Mouse (Mus musculus) CH12.LX (cell line): ENCODE measurements around the gene Msi2. TPM values are rescaled to one million over a fixed set of nuclear protein-coding genes. Genes with fewer than 3 reads are reported as not detected.

Source experiments
- DNase-seq: peaks from one replicate; pipeline ENCODE4 v3.0.0-alpha.2; 2013; ENCODE audit errors: extremely low read depth
- H3K27ac ChIP-seq: 2 replicates; pipeline ENCODE4 v1.5.1; 2012; ENCODE audit warnings: low read depth, mild to moderate bottlenecking, control low read depth, moderate library complexity; ENCODE audit not compliant: insufficient read depth
- H3K27me3 ChIP-seq: replicated peaks from 2 replicates; pipeline ENCODE3; 2012; ENCODE audit warnings: inconsistent platforms
- H3K36me3 ChIP-seq, 2 experiments: replicated peaks in 1 of 2; 2 replicates each; pipeline versions ENCODE3 to v1.6.1; 2012; ENCODE audit warnings: inconsistent platforms in 1 of 2, low read length in 1 of 2, mild to moderate bottlenecking in 1 of 2, mixed read lengths in 1 of 2, moderate library complexity in 1 of 2; ENCODE audit not compliant: control insufficient read depth in 1 of 2, insufficient read depth in 1 of 2
- H3K4me1 ChIP-seq, 2 experiments: 2 replicates each; pipeline ENCODE4 v1.6.1; 2012; ENCODE audit warnings: inconsistent platforms in 1 of 2, moderate library complexity in 1 of 2; ENCODE audit not compliant: insufficient read depth in 2 of 2, control insufficient read depth in 1 of 2
- H3K4me2 ChIP-seq: 2 replicates; pipeline ENCODE4 v1.6.1; 2012; ENCODE audit warnings: low read depth, mild to moderate bottlenecking, control low read depth; ENCODE audit not compliant: poor library complexity, insufficient read depth, severe bottlenecking
- H3K4me3 ChIP-seq, 3 experiments: fragments of 150-350 bp in 1 of 3; sonication (generic) in 1 of 3; replicated peaks in 1 of 3; 2 replicates each; pipeline versions ENCODE3 to v1.5.1; 2011 to 2012; ENCODE audit warnings: low read depth in 2 of 3, low read length in 2 of 3, mild to moderate bottlenecking in 2 of 3, moderate library complexity in 2 of 3, control low read depth in 1 of 3, improper control_type of control experiment in 1 of 3, inconsistent platforms in 1 of 3, mixed read lengths in 1 of 3; ENCODE audit not compliant: poor library complexity in 1 of 3
- H3K79me2 ChIP-seq: replicated peaks from 2 replicates; pipeline ENCODE4 v1.6.1; 2012; ENCODE audit warnings: mild to moderate bottlenecking, moderate library complexity; ENCODE audit not compliant: control insufficient read depth, poor library complexity, insufficient read depth, severe bottlenecking; ENCODE audit errors: extremely low read depth
- H3K9ac ChIP-seq: 2 replicates; pipeline ENCODE4 v1.6.1; 2012; ENCODE audit warnings: low read depth, mild to moderate bottlenecking, control low read depth, moderate library complexity; ENCODE audit not compliant: insufficient read depth
- H3K9me3 ChIP-seq: replicated peaks from 2 replicates; pipeline ENCODE3; 2012; ENCODE audit warnings: low read length, inconsistent platforms, mixed read lengths
- BHLHE40 ChIP-seq: IDR thresholded peaks from 2 replicates; pipeline ENCODE4 v1.6.1; 2011; ENCODE audit warnings: mild to moderate bottlenecking, low read depth, low read length, improper control_type of control experiment
- CHD2 ChIP-seq: IDR thresholded peaks from 2 replicates; pipeline ENCODE4 v1.6.1; 2011; ENCODE audit warnings: low read length, improper control_type of control experiment
- CTCF ChIP-seq, 2 experiments: IDR thresholded peaks in 1 of 2; conservative IDR thresholded peaks in 1 of 2; 2 replicates each; pipeline ENCODE4 v1.5.1; 2011 to 2012; ENCODE audit warnings: low read depth in 2 of 2, low read length in 2 of 2, improper control_type of control experiment in 1 of 2, inconsistent platforms in 1 of 2, mild to moderate bottlenecking in 1 of 2, moderate library complexity in 1 of 2
- ELF1 ChIP-seq: IDR thresholded peaks from 2 replicates; pipeline ENCODE4 v1.6.1; 2014; ENCODE audit warnings: low read depth, mild to moderate bottlenecking, inconsistent platforms, low read length, improper control_type of control experiment
- EP300 ChIP-seq: IDR thresholded peaks from 2 replicates; pipeline ENCODE4 v1.6.1; 2011; ENCODE audit warnings: low read length, improper control_type of control experiment
- ETS1 ChIP-seq: conservative IDR thresholded peaks from 2 replicates; pipeline ENCODE4 v1.6.1; 2012; ENCODE audit warnings: low read depth, mild to moderate bottlenecking, inconsistent platforms, low read length, improper control_type of control experiment, moderate library complexity
- GABPA ChIP-seq: IDR thresholded peaks from 2 replicates; pipeline ENCODE4 v1.6.1; 2012; ENCODE audit warnings: low read depth, low read length, improper control_type of control experiment, inconsistent platforms; ENCODE audit not compliant: insufficient replicate concordance
- IRF4 ChIP-seq: IDR thresholded peaks from 2 replicates; pipeline ENCODE4 v1.6.1; 2014; ENCODE audit warnings: low read depth, mild to moderate bottlenecking, inconsistent platforms, low read length, improper control_type of control experiment
- JUN ChIP-seq: IDR thresholded peaks from 2 replicates; pipeline ENCODE4 v1.6.1; 2011; ENCODE audit warnings: low read depth, mild to moderate bottlenecking, low read length, improper control_type of control experiment, moderate library complexity; ENCODE audit not compliant: insufficient read depth
- JUND ChIP-seq: conservative IDR thresholded peaks from 2 replicates; pipeline ENCODE4 v1.6.1; 2011; ENCODE audit warnings: low read depth, low read length, improper control_type of control experiment
- KAT2A ChIP-seq: IDR thresholded peaks from 2 replicates; pipeline ENCODE4 v1.6.1; 2012; ENCODE audit warnings: low read length, improper control_type of control experiment, inconsistent platforms; ENCODE audit not compliant: insufficient replicate concordance
- MAX ChIP-seq: IDR thresholded peaks from 2 replicates; pipeline ENCODE4 v1.6.1; 2011; ENCODE audit warnings: low read length, improper control_type of control experiment
- MAZ ChIP-seq: IDR thresholded peaks from 2 replicates; pipeline ENCODE4 v1.6.1; 2012; ENCODE audit warnings: low read depth, mild to moderate bottlenecking, inconsistent platforms, low read length, improper control_type of control experiment, moderate library complexity
- MEF2A ChIP-seq: IDR thresholded peaks from 2 replicates; pipeline ENCODE4 v1.6.1; 2014; ENCODE audit warnings: low read depth, mild to moderate bottlenecking, inconsistent platforms, low read length, improper control_type of control experiment, borderline replicate concordance
- MXI1 ChIP-seq: IDR thresholded peaks from 2 replicates; pipeline ENCODE4 v1.6.1; 2011; ENCODE audit warnings: mild to moderate bottlenecking, low read depth, low read length, improper control_type of control experiment
- MYC ChIP-seq: IDR thresholded peaks from 2 replicates; pipeline ENCODE4 v1.6.1; 2011; ENCODE audit warnings: low read depth, mild to moderate bottlenecking, improper control_type of control experiment, low read length
- NELFE ChIP-seq: IDR thresholded peaks from 2 replicates; pipeline ENCODE4 v1.6.1; 2011; ENCODE audit warnings: low read depth, low read length, improper control_type of control experiment
- NRF1 ChIP-seq: IDR thresholded peaks from 2 replicates; pipeline ENCODE4 v1.6.1; 2014; ENCODE audit warnings: low read depth, mild to moderate bottlenecking, inconsistent platforms, low read length, improper control_type of control experiment, moderate library complexity
- PAX5 ChIP-seq: IDR thresholded peaks from 2 replicates; pipeline ENCODE4 v1.6.1; 2012; ENCODE audit warnings: low read length, inconsistent platforms, mixed read lengths
- RAD21 ChIP-seq: IDR thresholded peaks from 2 replicates; pipeline ENCODE4 v1.6.1; 2011; ENCODE audit warnings: low read depth, mild to moderate bottlenecking, low read length, improper control_type of control experiment, moderate library complexity
- RCOR1 ChIP-seq: conservative IDR thresholded peaks from 2 replicates; pipeline ENCODE4 v1.6.1; 2012; ENCODE audit warnings: low read depth, mild to moderate bottlenecking, inconsistent platforms, low read length, improper control_type of control experiment
- TCF12 ChIP-seq: IDR thresholded peaks from 2 replicates; pipeline ENCODE4 v1.6.1; 2014; ENCODE audit warnings: low read depth, mild to moderate bottlenecking, inconsistent platforms, low read length, improper control_type of control experiment
- USF1 ChIP-seq: IDR thresholded peaks from 2 replicates; pipeline ENCODE4 v1.6.1; 2014; ENCODE audit warnings: low read depth, mild to moderate bottlenecking, inconsistent platforms, low read length, improper control_type of control experiment
- ZC3H11A ChIP-seq: IDR thresholded peaks from 2 replicates; pipeline ENCODE4 v1.6.1; 2012; ENCODE audit warnings: low read depth, mild to moderate bottlenecking, inconsistent platforms, low read length, improper control_type of control experiment
- dilution Hi-C: fragments of 300-500 bp; cut with MboI; formaldehyde crosslinking; loops from 2 replicates; pipeline ENCODE4 v1.14.3; 2020; ENCODE audit warnings: low sequenced_read_pairs; ENCODE audit not compliant: extremely low pct_unique_long_range_greater_than_20kb, extremely low pct_ligation_motif_present
- in situ Hi-C: fragments of 300-500 bp; cut with MboI; formaldehyde crosslinking; loops from 3 replicates; pipeline ENCODE4 v1.14.3; 2019; ENCODE audit warnings: low sequenced_read_pairs, low pct_ligation_motif_present, low pct_unique_long_range_greater_than_20kb, mixed read lengths
- polyA plus RNA-seq: library from polyadenylated mRNA; unstranded; fragments of >175 nt; gene quantifications from 2 replicates; pipeline ENCODE4 v1.2.1, GENCODE M21; 2012; ENCODE audit warnings: low read depth; ENCODE audit not compliant: insufficient read length
- total RNA-seq, 2 experiments: library from RNA; depleted of rRNA; stranded (reverse); fragments of 300-350 nt in 1 of 2; fragments of >200 nt in 1 of 2; gene quantifications; 2 replicates each; pipeline ENCODE4 v1.2.3; 2012 to 2014

Msi2 gene
- total and polyA plus RNA-seq, 3 experiments = 40.3 to 73.1 (median 52.6) TPM

GRCm38 (mm10) chr11:88481092-88481601 is 237.2 kb downstream of the Msi2 start:
- no peak overlapping the region for H3K27ac ChIP-seq
- no peaks in the 10 kb centered on the region for H3K27me3 ChIP-seq
- no peak for DNase-seq
- dilution Hi-C loops = no loop called here
- peaks cover 33 to 84% of the 10 kb centered on the region in 2 experiments for H3K4me1 ChIP-seq
- no peak overlapping the region for H3K9ac ChIP-seq
- H3K9me3 ChIP-seq = no peaks in the 10 kb centered on the region
- in situ Hi-C loops = no loop called here
- no peak overlapping the region for H3K4me3 ChIP-seq
- no peak overlapping the region for H3K4me2 ChIP-seq
- peaks cover 9 to 48% of the 10 kb centered on the region in 2 experiments for H3K36me3 ChIP-seq
- TF ChIP-seq RCOR1 (no peak), JUND (no peak)
- no peaks in the 10 kb centered on the region for H3K79me2 ChIP-seq

GRCm38 (mm10) chr11:88479498-88479897 is 238.8 kb downstream of the Msi2 start:
- H3K9ac ChIP-seq = no peak overlapping the region
- no peak overlapping the region for H3K4me2 ChIP-seq
- H3K27ac ChIP-seq = no peak overlapping the region
- H3K9me3 ChIP-seq = no peaks in the 10 kb centered on the region
- peaks cover 16 to 63% of the 10 kb centered on the region in 2 experiments for H3K36me3 ChIP-seq
- peaks cover 28 to 71% of the 10 kb centered on the region in 2 experiments for H3K4me1 ChIP-seq
- H3K27me3 ChIP-seq = no peaks in the 10 kb centered on the region
- dilution Hi-C loops = no loop called here
- no peak overlapping the region for H3K4me3 ChIP-seq
- peak; percentile 76 for DNase-seq
- TF ChIP-seq ELF1 (no peak), IRF4 (peak; percentile 90), JUN (peak; percentile 20; the same call in 1 of the 2 replicates), MAZ (no peak), ETS1 (peak; percentile 58; the same call in 1 of the 2 replicates), TCF12 (0 out of 2 replicates have a peak, but pooled peaks have one; percentile 34), ZC3H11A (no peak), JUND (0 out of 2 replicates have a peak, but pooled peaks have one; percentile 29), BHLHE40 (no peak), EP300 (peak; percentile 74), KAT2A (no peak)
- TF ChIP-seq, all 38 proteins: peak for 6
- in situ Hi-C loops = no loop called here
- no peaks in the 10 kb centered on the region for H3K79me2 ChIP-seq

GRCm38 (mm10) chr11:88474889-88475440 is 243.3 kb downstream of the Msi2 start:
- Histone ChIP-seq H3K36me3 (peaks cover 16 to 76% of the 10 kb centered on the region in 2 experiments), H3K9me3 (no peaks in the 10 kb centered on the region), H3K9ac (no peak overlapping the region), H3K4me1 (peaks cover 4 to 31% of the 10 kb centered on the region in 2 experiments; a peak in 3 of 4 replicates), H3K4me3 (no peak overlapping the region)
- in situ Hi-C loops (no loop called here), dilution Hi-C loops (no loop called here)
- TF ChIP-seq RAD21 (no peak), NELFE (no peak), TCF12 (no peak), CTCF (conservative IDR thresholded peaks at IDR 0.05 in 1 of 2, IDR thresholded peaks at IDR 0.05 in 1 of 2; ENCODE audit: low read depth in 2 of 2, low read length in 2 of 2) (no peak), GABPA (no peak), ELF1 (no peak), USF1 (no peak), MYC (no peak), CHD2 (no peak), NRF1 (no peak), MXI1 (no peak), RCOR1 (no peak), MAX (no peak), ETS1 (no peak), IRF4 (no peak), MEF2A (no peak), PAX5 (no peak)
- TF ChIP-seq, all 38 proteins: peak for 0
- Histone ChIP-seq H3K4me2 (no peak overlapping the region), H3K27me3 (no peaks in the 10 kb centered on the region), H3K27ac (no peak overlapping the region), H3K79me2 (no peaks in the 10 kb centered on the region)
- DNase-seq = no peak
